Mouse (Mus musculus) urinary bladder, adult 18-20 months (tissue): ENCODE measurements around the gene Iffo1.
"Not testable (repeated sequence)": the region's sequence is repeated elsewhere in the genome, so short reads cannot be mapped to it uniquely, and the experiment has no call there.

Source experiments
- DNase-seq, 2 experiments: peaks; one replicate each; pipeline ENCODE4 v3.0.0; 2022; ENCODE audit warnings: low spot score in 2 of 2, mixed read lengths in 2 of 2

Iffo1 gene

DNA sequence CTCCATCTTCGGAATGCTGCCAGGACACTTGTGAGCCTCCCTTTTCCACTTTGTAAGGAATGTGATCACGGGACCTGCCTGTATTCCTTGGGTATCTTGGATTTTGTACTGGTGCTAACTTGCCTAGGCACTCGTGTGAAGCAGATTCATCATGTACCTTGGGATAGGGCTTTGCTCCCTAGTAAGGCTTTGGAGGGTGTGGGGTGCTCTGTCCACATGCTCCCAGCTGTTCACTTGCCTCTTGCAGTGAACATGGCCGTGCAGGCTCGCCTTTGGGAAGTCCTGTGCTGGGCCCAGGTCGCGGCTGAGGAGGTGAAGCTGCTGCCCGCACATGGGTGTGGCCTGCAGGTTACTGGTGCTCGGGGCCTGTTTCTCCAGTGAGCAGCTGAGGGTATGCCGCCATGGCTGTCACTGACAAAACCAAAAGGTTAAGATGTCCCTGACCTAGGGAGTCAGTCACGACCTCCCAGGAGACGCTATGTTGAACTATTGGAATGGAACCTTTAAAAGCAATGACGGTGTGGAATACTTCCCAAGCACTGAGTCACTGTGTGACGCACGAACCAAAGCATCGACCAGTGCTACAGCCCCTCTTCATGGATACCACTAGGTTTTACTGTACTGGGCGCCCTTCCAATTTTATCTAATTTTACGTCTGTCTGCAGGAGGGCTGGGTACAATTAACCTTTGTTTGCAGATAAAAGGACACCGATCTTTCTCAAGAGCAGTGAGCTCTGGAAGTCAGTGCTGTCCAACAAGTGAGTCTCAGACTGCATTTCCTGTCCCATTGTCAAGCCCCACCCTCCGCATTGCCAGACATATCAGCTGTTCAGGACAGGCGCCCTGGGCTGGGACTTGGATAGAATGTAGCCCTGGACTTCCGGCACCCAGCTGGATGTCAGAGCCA lies 16.1 kb downstream of the Iffo1 start:
- peak in 1 of 2 experiments; percentile 36 for DNase-seq

DNA sequence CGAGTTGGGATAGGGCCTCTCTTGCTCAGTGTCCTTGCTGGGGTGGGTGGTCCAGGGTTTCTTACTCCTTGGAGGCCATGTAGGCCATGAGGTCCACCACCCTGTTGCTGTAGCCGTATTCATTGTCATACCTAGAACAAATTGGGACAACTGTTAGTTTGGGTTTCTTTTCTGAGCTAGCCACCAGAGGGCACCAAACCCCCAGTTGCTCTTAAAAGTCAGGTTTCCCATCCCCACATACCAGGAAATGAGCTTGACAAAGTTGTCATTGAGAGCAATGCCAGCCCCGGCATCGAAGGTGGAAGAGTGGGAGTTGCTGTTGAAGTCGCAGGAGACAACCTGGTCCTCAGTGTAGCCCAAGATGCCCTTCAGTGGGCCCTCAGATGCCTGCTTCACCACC lies 16.9 kb downstream of the Iffo1 start:
- not testable (repeated sequence) for DNase-seq

DNA sequence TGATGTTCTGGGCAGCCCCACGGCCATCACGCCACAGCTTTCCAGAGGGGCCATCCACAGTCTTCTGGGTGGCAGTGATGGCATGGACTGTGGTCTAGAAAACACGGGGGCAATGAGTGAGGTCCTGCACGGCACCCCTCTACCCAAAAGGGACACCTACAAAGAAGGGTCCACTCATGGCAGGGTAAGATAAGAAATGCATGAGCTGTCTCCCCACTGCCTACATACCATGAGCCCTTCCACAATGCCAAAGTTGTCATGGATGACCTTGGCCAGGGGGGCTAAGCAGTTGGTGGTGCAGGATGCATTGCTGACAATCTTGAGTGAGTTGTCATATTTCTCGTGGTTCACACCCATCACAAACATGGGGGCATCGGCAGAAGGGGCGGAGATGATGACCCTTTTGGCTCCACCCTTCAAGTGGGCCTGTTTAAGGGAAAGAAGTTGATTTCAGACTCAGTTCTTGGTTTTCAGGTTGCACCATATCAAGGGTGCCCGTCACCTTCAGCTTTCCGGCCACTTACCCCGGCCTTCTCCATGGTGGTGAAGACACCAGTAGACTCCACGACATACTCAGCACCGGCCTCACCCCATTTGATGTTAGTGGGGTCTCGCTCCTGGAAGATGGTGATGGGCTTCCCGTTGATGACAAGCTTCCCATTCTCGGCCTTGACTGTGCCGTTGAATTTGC lies 17.7 kb downstream of the Iffo1 start:
- DNase-seq, result not testable (repeated sequence)

DNA sequence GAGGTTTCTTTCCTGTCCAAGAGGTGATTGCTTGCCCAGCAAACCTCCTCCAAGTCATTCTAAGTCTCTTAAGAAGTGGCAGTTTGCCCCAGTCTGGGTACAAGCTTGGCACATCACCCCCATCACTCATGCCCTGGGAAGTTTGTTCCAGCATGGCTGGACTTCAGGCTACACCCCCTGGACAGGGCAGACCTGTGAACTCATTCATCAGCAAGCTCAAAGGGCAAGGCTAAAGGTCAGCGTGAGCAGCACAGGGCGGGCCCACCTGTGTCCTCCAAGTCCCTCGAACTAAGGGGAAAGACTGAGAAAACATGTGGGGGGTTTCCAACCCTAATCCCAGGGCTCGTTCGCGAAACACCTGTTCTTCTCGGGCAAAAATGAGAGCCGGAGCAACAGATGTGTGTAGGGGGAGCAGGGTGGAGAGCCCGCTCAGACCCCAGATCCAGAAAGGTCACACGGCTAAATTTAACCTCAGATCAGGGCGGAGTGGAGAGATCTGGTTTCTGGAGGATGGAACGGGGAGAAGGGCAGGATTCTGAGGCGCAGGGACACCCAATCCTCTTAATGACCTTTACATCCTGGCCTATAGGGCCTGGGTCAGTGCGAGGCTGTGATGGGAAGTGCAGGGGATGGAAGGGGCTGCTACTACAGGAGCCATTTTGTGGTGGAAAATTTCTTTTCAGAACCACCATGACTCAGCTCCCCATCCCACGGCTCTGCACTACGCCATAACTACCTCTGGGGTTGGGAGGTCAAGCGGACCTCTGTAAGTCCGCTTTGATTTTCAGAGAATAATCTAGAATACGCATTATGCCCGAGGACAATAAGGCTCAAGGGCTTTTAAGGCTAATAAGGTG lies 19.0 kb downstream of the Iffo1 start:
- no peak for DNase-seq

DNA sequence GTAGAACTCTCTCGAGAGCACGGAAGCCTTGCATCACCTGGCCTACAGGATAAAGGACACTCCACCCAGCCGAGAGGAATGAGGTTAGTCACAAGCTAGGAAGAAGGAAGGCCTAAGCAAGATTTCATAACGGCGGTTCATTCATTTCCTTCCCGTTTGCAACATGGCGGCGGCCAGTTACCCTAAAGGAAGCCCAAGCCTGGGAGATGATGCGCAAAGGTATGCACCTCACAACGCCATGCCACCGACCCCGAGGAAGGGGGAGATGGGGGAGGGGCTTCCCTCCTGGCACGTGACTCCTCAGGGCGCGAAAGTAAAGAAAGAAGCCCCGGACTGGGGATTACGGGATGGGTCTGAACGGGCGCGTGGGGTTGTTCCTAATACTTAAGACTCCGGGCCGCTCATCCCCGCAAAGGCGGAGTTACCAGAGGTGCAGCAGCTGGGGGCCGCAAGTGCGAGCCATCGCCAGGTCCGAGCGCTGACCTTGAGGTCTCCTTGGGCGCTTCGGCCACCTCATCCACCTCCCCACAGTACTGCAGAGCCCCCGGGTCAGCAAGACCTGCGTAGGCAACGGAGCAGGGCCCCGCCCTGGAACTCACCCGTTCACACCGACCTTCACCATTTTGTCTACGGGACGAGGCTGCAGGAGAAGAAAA lies 19.8 kb downstream of the Iffo1 start:
- DNase-seq, result peak; percentile 43 to 61

DNA sequence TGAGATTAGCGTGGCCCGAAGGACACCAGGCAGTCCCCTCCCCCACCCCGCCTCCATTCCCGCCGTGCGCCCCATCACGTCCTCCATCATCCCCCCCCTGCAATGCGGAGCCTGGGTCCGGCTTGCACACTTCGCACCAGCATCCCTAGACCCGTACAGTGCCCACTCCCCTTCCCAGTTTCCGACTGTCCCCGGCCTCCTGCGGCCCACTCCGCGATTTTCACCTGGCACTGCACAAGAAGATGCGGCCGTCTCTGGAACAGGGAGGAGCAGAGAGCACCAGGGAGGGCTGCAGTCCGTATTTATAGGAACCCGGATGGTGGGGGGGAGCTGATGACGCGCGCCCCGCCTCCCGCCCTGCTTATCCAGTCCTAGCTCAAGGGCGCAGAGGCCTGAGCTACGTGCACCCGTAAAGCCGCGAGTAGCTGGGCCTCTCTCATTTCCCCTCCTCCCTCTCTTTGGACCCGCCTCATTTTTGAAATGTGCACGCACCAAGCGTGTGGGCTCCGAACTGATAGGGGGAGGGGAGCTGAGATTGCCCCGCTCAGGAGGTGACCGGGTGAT lies 20.4 kb downstream of the Iffo1 start:
- peak; percentile 93 to 96 for DNase-seq

DNA sequence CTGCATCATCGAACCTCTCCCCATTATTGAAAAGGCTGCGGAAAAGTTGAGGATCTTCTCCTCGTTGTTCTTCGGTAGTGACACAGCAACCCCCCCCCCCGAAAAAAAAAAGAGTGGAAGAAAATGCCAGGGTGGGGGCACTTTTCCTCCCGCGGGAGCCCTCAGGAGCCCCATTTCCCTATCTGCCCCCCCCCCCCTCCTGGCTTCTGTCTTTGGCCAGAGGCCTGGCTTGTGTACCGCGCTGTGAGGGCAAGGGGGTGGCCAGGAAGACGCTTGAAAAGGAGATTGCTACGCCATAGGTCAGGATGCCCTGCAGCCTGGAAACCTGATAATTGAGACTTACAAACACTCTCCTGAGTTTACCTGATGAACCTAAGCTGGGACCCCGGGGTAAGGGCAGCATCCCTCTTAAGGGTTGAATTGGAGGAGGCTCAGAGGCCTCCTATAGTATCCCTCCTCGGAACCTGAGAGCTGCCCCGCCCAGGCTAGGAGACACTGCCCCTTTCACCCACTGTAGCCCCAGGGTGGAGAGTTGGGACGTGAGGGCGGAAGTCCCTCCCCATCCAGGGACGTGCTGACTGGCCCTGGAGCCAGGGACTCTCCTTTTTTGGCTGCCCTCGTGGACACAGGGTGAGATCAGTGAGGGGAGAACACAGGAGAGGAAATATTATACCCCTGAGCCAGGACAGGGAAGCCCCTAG lies 21.2 kb downstream of the Iffo1 start, which contains the start of gene Gapdh:
Gapdh (minus strand) TSS at position 417 of the 701 bp plus-strand sequence.
- DNase-seq, result peak; percentile 72 to 88

DNA sequence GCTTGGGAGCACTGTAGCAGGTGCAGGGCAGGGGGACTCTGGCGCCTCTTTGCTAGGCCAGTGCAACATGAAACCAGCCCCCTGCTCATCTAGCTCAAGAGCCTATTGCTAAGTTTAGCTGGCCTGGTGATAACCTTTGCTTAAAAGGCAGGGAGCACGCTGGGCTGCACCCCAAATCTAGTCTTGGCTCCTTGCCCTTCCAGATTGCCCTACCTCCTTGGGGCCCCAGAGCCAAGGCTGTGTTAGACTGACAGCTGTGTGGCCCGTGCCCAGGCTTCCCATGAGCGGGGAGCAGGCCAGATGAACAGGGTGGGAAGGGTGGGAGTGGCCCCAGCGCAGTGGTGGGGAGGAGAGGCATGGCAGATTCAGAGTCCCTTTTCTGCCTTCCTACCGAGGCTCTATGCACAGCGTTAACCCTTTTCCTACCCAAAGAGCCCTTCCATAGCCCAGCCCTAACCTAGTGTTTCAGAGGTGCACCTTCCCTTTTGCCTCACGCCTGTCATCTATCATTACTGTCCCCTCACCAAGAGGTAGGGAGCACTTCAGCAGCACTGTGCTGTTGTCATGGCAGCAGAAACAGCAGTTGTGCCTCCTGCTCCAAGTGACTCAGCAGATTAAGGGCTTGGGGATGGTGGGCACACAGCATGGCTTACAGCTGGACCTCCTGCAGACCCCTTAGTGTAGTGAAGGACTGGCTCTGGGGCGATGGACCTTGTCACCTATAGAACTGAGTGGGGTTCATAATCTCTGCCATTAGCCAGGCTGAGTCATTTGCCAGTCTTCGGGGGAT lies 22.0 kb downstream of the Iffo1 start:
- no peak for DNase-seq

DNA sequence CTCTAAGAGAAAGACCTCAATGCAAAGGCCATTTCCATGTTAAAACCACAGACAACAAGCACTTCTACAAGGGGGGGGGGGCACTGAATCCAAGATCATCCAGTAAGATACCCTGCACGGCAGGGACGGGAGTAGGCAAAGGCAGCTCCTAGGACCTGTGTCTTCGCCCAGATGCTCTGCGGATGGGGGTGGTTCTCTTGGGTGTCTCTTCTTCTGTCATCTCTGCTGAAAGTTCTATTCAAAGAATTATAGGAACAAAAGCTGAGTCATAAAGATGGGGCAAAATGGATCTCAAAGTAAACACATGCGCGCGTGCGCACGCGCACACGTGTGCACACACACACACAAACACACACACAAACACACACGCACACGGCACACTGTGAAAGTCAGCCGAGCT lies 23.0 kb downstream of the Iffo1 start:
- DNase-seq, result no peak

DNA sequence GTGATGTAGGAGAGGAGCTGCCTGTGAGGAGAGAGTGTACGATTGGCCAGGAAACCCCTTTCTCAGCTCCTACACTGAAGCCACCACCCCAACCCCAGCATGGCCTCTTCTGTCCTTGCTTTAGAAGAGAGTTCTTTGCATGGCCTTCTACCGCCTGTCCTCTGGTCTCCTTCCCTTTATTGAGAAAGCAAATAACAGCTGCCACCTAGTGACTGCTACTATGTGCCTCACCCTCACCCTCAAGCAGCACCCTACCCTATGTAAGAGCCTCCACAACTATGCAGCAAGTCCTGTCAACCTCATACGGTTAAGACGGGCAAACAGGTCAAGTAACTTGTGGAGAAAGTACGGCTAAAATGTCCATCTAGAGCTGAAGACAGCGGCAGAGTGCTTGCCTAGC lies 25.2 kb downstream of the Iffo1 start:
- no peak for DNase-seq

DNA sequence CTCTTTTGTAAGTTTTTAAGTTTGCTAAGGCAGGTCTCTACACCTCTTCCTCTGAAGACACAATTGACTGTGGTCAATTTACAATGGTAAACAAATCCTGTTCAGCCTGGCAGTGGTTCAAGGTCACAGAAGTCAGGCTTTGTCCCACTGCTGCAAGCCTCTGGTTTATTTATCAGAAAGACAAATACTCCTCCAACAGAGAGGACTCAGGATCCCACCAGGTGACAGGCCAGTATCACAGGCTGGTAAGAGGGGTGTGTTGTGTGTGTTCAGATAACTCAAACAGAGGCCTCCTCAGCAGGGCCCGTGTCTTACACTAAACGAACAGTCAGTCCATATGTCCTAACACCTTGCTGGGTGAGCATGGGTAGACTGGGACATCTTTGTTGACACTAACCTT lies 27.4 kb downstream of the Iffo1 start:
- DNase-seq, result no peak

DNA sequence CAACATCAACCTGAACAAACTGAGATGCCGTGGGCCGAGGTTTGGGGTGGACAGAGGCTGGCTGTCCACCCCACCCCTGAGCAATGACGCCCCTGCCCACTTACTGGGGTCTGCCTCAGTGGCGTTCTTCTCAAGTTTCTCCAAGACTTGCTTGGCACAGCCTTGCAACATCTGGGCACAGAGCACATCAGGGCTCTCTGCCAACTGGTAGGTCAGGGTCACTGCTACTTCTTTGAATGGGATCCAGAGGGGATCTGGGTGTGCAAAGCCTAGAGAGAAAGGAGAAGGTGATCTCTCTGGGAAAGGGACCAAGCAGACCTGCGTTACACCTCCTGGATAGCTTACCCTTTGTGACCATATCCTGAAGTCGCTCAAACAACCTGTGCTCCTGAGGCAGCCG lies 28.2 kb downstream of the Iffo1 start:
- no peak for DNase-seq

DNA sequence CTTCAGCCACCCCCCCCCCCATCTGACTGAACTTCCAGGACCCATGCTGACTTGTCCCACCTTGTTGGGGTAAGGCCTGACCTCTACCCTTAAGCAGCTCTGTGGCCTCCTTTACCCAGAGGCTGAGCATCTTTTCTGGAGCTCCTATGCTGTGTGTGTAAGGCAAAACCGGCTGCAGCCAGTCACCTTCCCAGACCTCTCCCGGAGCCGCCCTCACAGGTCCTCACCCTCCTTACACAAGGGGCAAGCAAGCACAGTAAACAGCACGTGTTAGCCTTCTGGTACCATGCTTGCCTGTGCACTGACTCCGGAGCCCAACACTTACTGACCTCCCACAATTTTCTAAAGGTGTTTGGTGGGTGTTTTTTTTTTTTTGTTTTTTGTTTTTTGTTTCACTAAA lies 30.4 kb downstream of the Iffo1 start:
- no peak for DNase-seq

DNA sequence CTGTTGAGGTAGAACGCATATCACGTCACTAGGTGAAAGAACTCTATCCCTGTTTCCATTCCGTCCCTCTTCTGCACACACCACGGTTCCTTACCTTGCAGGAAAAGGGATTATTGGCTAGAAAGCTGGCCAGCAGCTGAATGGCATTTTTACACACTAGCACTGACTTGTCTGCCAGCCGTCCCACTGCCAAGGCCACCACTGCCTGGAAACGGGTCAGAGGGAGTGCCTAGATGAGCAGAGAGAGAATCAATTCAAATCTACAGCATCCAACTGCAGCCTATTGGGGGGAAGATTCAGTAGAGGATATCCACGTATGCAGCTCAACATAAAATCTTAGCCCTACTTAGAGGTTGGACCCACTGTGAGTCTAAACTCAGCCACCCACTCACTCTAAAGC lies 34.6 kb downstream of the Iffo1 start:
- DNase-seq, result no peak

DNA sequence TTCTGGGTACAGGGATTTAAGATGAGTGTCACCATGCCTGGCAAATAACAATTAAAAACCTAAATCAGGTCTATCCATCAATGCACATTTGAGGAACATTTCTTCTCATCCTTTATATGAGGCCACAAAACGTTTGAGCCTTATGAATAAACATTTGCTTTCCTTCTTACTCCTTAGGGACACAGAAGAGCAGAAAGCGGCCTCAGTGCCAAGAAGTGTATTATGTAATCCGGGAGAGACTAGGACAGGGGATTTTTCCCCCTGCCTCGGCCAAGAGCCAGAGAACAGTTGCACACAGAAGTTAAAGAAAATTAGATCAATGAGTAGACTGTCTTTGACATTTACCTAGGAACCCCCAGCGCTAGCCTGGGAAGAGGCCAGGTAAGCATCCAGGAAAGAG lies 37.1 kb downstream of the Iffo1 start:
- DNase-seq, result no peak

DNA sequence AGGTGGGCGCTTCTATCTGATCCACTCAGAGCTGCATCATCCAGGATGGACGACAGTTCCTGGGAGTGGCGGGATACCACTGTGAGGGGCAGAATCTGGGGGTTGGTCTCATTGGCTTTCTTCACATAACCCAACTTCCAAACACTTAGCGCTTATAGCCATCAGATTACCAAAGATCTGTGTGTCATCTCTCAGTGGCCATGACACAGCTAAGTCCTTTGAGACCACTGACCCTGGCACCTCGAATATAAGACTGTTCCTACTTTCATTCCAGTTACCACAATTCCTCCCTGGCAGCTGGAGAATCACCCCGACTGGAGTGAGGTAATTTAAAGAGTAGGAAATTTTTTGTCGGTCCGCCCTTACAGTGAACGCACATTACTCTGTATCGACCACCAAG lies 41.2 kb downstream of the Iffo1 start:
- no peak for DNase-seq

DNA sequence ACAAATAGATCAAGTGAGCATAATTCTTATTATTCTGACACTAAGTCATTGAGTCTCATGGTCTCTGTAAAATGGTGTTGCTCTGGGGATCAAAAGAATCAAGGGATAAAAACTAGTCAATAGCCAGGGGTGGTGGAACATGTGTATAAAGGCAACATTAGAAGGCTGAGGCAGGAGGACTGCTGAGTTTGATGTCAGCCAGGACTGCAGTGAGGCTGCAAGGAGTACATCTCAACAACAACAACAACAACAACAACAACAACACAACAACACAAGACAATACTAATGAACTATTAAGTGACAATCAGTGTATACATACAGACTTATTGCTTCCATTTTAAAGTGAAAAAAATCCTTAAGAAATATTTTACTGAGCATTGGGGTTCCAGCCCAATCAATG lies 45.8 kb downstream of the Iffo1 start:
- no peak for DNase-seq

DNA sequence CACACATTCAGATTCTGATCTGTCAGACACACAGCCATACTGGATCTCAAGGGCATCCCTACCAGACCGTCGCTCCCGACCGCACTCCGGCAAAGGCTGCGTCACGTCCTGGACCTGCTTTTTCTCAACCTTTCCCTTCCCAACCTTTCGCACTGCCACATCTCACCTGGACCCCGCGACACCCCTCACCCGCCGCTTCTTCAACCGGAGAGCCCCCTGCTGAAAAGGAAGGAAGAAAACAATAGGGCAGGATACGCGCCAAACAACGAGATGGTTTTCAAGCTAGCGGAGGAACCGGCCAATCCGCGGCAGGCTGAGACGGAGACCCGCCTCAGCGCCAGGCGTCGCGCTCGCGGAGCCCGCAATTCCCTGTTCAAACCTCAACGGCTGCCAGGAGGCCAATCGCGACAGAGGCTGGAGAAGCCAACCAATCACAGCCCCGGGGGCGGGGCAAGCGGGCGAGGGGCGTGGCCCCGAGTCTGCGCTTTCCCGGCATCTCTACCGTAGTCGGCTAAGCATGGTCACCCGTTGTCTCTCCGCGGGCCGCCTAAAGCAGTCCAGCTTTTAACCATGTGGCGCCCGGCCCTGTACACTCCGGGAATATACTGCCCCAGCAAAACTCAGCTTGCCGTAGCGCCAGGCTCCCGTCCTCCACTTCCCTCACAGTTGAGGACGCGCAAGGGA lies 46.4 kb downstream of the Iffo1 start, which contains the start of the genes Ncapd2 and Mrpl51:
Ncapd2 (minus strand) TSS at position 370 of the 684 bp plus-strand sequence.
Mrpl51 (plus strand) TSS at position 470 of the 684 bp plus-strand sequence.
- peak; percentile 94 to 95 for DNase-seq
